Mouse (Mus musculus) intestine, postnatal 0 days (tissue): Measurements from ENCODE around the gene Gm10681. TPM values are rescaled to one million over a fixed set of nuclear protein-coding genes. Genes with fewer than 3 reads are reported as not detected.
A peak's percentile ranks its signal among the peaks of the same experiment; 100 is the strongest.
"Not testable (repeated sequence)": the region's sequence is repeated elsewhere in the genome, so short reads cannot be mapped to it uniquely, and the experiment has no call there.

Experiments used
- ATAC-seq: fragments of 200-750 bp; cut with Nextera tagmentation; 2 replicates; pipeline ENCODE4 v1.8.0; 2017; ENCODE audit warnings: mild to moderate bottlenecking, moderate TSS enrichment, moderate library complexity
- H3K27ac ChIP-seq: fragments of 300-500 bp; sonication (generic); 2 replicates; pipeline ENCODE4 v1.5.1; 2014; ENCODE audit warnings: mild to moderate bottlenecking, low read depth, low read length, moderate library complexity
- H3K27me3 ChIP-seq: fragments of 300-500 bp; sonication (generic); replicated peaks from 2 replicates; pipeline ENCODE4 v1.6.1; 2014; ENCODE audit warnings: low read length, mixed read lengths; ENCODE audit not compliant: control insufficient read depth, insufficient read depth
- H3K36me3 ChIP-seq: fragments of 300-500 bp; sonication (generic); 2 replicates; pipeline ENCODE4 v1.6.1; 2014; ENCODE audit warnings: mild to moderate bottlenecking, moderate library complexity; ENCODE audit not compliant: control insufficient read depth, insufficient read depth
- H3K4me1 ChIP-seq: fragments of 300-500 bp; sonication (generic); replicated peaks from 2 replicates; pipeline ENCODE4 v1.6.1; 2014; ENCODE audit warnings: antibody characterized with exemption, low read length, mixed read lengths; ENCODE audit not compliant: control insufficient read depth, insufficient read depth
- H3K4me2 ChIP-seq: fragments of 300-500 bp; sonication (generic); replicated peaks from 2 replicates; pipeline ENCODE4 v1.6.1; 2014; ENCODE audit warnings: low read depth, mild to moderate bottlenecking, moderate library complexity
- H3K4me3 ChIP-seq: fragments of 300-500 bp; sonication (generic); 2 replicates; pipeline ENCODE4 v1.5.1; 2014; ENCODE audit warnings: low read depth, low read length
- H3K9ac ChIP-seq: fragments of 300-500 bp; sonication (generic); 2 replicates; pipeline ENCODE4 v1.6.1; 2014; ENCODE audit warnings: mild to moderate bottlenecking, low read depth, low read length
- H3K9me3 ChIP-seq: fragments of 300-500 bp; sonication (generic); 2 replicates; pipeline ENCODE4 v1.6.1; 2016; ENCODE audit warnings: mixed run types; ENCODE audit not compliant: control insufficient read depth
- WGBS: fragments of 180-500 bp; shearing (Covaris S2); extraction: QIAGEN DNeasy Blood & Tissue Kit; methylation state at CpG from one replicate; pipeline ENCODE4 v1.1.7; 2014; 5-methylcytosine and 5-hydroxymethylcytosine counted together
- polyA plus RNA-seq: library from polyadenylated mRNA; unstranded; fragments of >200 nt; fragmentation: Nextera tagmentation; extraction: Ambion mirVana; gene quantifications from 2 replicates; pipeline ENCODE4 v1.2.1, GENCODE M21; 2015

The Gm10681 gene
- polyA plus RNA-seq, 1 experiment from 2014 or later = not detected

GRCm38 (mm10) chr3:98550832-98551231 lies 37.8 kb downstream of the Gm10681 start:
- not testable (repeated sequence) for H3K4me3 ChIP-seq, H3K9me3 ChIP-seq, H3K4me1 ChIP-seq, H3K27me3 ChIP-seq, H3K36me3 ChIP-seq, H3K4me2 ChIP-seq, ATAC-seq, H3K27ac ChIP-seq, H3K9ac ChIP-seq
- WGBS = no CpG with 5 or more reads among the region's 1 CpGs

GRCm38 (mm10) chr3:98550215-98550614 lies 38.4 kb downstream of the Gm10681 start:
- no CpG with 5 or more reads among the region's 2 CpGs for WGBS
- not testable (repeated sequence) for H3K9me3 ChIP-seq, H3K27me3 ChIP-seq, H3K9ac ChIP-seq, H3K27ac ChIP-seq, H3K4me2 ChIP-seq, H3K36me3 ChIP-seq, H3K4me1 ChIP-seq, H3K4me3 ChIP-seq
- ATAC-seq = 0 out of 2 replicates have a peak, but pooled peaks have one; percentile 31

GRCm38 (mm10) chr3:98548495-98548894 lies 40.1 kb downstream of the Gm10681 start:
- H3K27ac ChIP-seq, H3K4me3 ChIP-seq, H3K4me2 ChIP-seq, H3K9me3 ChIP-seq, H3K36me3 ChIP-seq, H3K27me3 ChIP-seq, ATAC-seq, H3K4me1 ChIP-seq, H3K9ac ChIP-seq: not testable (repeated sequence)
- WGBS = 60% methylated on average over 1 of the region's 1 CpGs

- H3K27ac ChIP-seq, H3K4me1 ChIP-seq, ATAC-seq: not testable (repeated sequence)
These were observed 41.0 kb downstream of the Gm10681 start for GRCm38 (mm10) chr3:98547641-98548040.

GRCm38 (mm10) chr3:98524978-98525377 lies 63.6 kb downstream of the Gm10681 start:
- not testable (repeated sequence) for H3K27me3 ChIP-seq, H3K36me3 ChIP-seq, H3K4me1 ChIP-seq, H3K4me3 ChIP-seq, H3K9ac ChIP-seq, H3K9me3 ChIP-seq, H3K27ac ChIP-seq, ATAC-seq, H3K4me2 ChIP-seq

More at GRCm38 (mm10) chr3:98547641-98548040, 41.0 kb downstream of the Gm10681 start:
- not testable (repeated sequence) for H3K4me2 ChIP-seq, H3K9ac ChIP-seq, H3K27me3 ChIP-seq, H3K36me3 ChIP-seq, H3K9me3 ChIP-seq, H3K4me3 ChIP-seq

GRCm38 (mm10) chr3:98524552-98524951 lies 64.1 kb downstream of the Gm10681 start:
- no CpG with 5 or more reads among the region's 1 CpGs for WGBS

GRCm38 (mm10) chr3:98522779-98523178 lies 65.8 kb downstream of the Gm10681 start:
- 50% methylated on average over 1 of the region's 2 CpGs for WGBS
- H3K36me3 ChIP-seq, H3K9ac ChIP-seq, H3K27ac ChIP-seq, H3K4me1 ChIP-seq, H3K4me2 ChIP-seq, H3K27me3 ChIP-seq, ATAC-seq, H3K9me3 ChIP-seq, H3K4me3 ChIP-seq: not testable (repeated sequence)

More at GRCm38 (mm10) chr3:98524552-98524951, 64.1 kb downstream of the Gm10681 start:
- H3K27me3 ChIP-seq, H3K27ac ChIP-seq, H3K36me3 ChIP-seq, H3K9me3 ChIP-seq, H3K4me2 ChIP-seq, H3K4me1 ChIP-seq, H3K4me3 ChIP-seq, H3K9ac ChIP-seq: not testable (repeated sequence)
- ATAC-seq = peak; percentile 36; the same call in 1 of the 2 replicates

GRCm38 (mm10) chr3:98510414-98510813 lies 78.2 kb downstream of the Gm10681 start, which contains the start of gene Hsd3b4:
Gene Hsd3b4 (minus strand): TSS chr3:98510514.
- not testable (repeated sequence) for H3K27me3 ChIP-seq, H3K9me3 ChIP-seq, H3K36me3 ChIP-seq, ATAC-seq, H3K4me2 ChIP-seq, H3K27ac ChIP-seq, H3K4me1 ChIP-seq, H3K4me3 ChIP-seq, H3K9ac ChIP-seq
- no CpG with 5 or more reads among the region's 1 CpGs for WGBS

GRCm38 (mm10) chr3:98507229-98507628 lies 81.4 kb downstream of the Gm10681 start:
- no CpG with 5 or more reads among the region's 5 CpGs for WGBS
- not testable (repeated sequence) for H3K9ac ChIP-seq, H3K36me3 ChIP-seq, H3K27ac ChIP-seq, H3K4me1 ChIP-seq, H3K4me2 ChIP-seq, H3K9me3 ChIP-seq, ATAC-seq, H3K27me3 ChIP-seq, H3K4me3 ChIP-seq
